Mouse (Mus musculus): ENCODE results near the gene Hist1h2af. TPM values are rescaled to one million over a fixed set of nuclear protein-coding genes. Genes with fewer than 3 reads are reported as not detected.

Gene Hist1h2af
- total RNA-seq, 1 experiment from 2014 or later: 182 TPM

- DNase-seq: no peak
These were observed 43.4 kb downstream of the Hist1h2af start for GRCm38 (mm10) chr13:23576906-23577639.

GRCm38 (mm10) chr13:23577835-23578234, 44.1 kb downstream of the Hist1h2af start:
- DNase-seq: no peak

- DNase-seq: peak; percentile 98
These were observed 47.9 kb downstream of the Hist1h2af start, which contains the start of gene Hist1h4d for GRCm38 (mm10) chr13:23581408-23582218. Gene Hist1h4d, plus strand, starts transcription at chr13:23581598.

- DNase-seq: no peak
These were observed 48.7 kb downstream of the Hist1h2af start for GRCm38 (mm10) chr13:23582219-23583056.

GRCm38 (mm10) chr13:23583387-23584068, 49.8 kb downstream of the Hist1h2af start:
- DNase-seq: no peak

Small RNAs within 50 kb of the gene (microRNA-seq; reads per million reads assigned to microRNA genes)
- 0 to 0.43 reads per million in 2 experiments for gene Gm44297
- gene Gm44359: 0 reads per million in 2 experiments
- gene Gm44394: 0 to 0.38 reads per million in 2 experiments
- gene n-TStga1: 1.3 to 2.3 reads per million in 2 experiments

Other genes with a start within 250 kb of the Hist1h2af start
- gene Zfp322a, start 164.7 kb upstream of the Hist1h2af start, total RNA-seq (2021): 20.6 and 26.1 TPM in 2 replicates
- gene Abt1, start 110.0 kb upstream of the Hist1h2af start, total RNA-seq (2021): 5.9 and 6.3 TPM in 2 replicates
- 0.19 TPM in 1 of 2 replicates, not detected in the other for gene Btn1a1, start 68.0 kb upstream of the Hist1h2af start, total RNA-seq (2021)
- not detected in 2 replicates for gene Btn2a2, start 45.0 kb upstream of the Hist1h2af start, total RNA-seq (2021)
- 699 and 771 TPM in 2 replicates for gene Hist1h4h, start 2.9 kb upstream of the Hist1h2af start, total RNA-seq (2021)
- gene Hist1h3g, start 1.5 kb downstream of the Hist1h2af start, total RNA-seq (2021): 64.2 and 80.0 TPM in 2 replicates
- 18.0 and 26.2 TPM in 2 replicates for gene Hist1h2bh, start 9.5 kb downstream of the Hist1h2af start, total RNA-seq (2021)
- 72.3 and 84.2 TPM in 2 replicates for gene Hist1h3f, start 10.1 kb downstream of the Hist1h2af start, total RNA-seq (2021)
- 307 and 382 TPM in 2 replicates for gene Hist1h4f, start 17.7 kb downstream of the Hist1h2af start, total RNA-seq (2021)
- gene Hist1h1d, start 19.4 kb downstream of the Hist1h2af start, total RNA-seq (2021): 19.2 and 24.2 TPM in 2 replicates
- 184 TPM in 2 replicates for gene Hist1h3e, start 28.5 kb downstream of the Hist1h2af start, total RNA-seq (2021)
- gene Hist1h2ae, start 37.3 kb downstream of the Hist1h2af start, total RNA-seq (2021): 28.8 and 36.1 TPM in 2 replicates
- gene Hist1h2bg, start 37.5 kb downstream of the Hist1h2af start, total RNA-seq (2021): 288 and 319 TPM in 2 replicates
- 127 and 167 TPM in 2 replicates for gene Hist1h2bf, start 40.3 kb downstream of the Hist1h2af start, total RNA-seq (2021)
- 12.6 and 14.1 TPM in 2 replicates for gene Hist1h2ad, start 40.5 kb downstream of the Hist1h2af start, total RNA-seq (2021)
- 27.2 and 39.2 TPM in 2 replicates for gene Hist1h3d, start 41.9 kb downstream of the Hist1h2af start, total RNA-seq (2021)
- gene Hist1h4d, start 47.7 kb downstream of the Hist1h2af start, total RNA-seq (2021): 250 and 265 TPM in 2 replicates
- gene Hist1h2be, start 87.2 kb downstream of the Hist1h2af start, total RNA-seq (2021): 22.3 and 25.1 TPM in 2 replicates
- gene Hist1h1e, start 88.7 kb downstream of the Hist1h2af start, total RNA-seq (2021): 139 and 157 TPM in 2 replicates
- gene Hist1h2ac, start 150.0 kb downstream of the Hist1h2af start, total RNA-seq (2021): 6.6 and 8.0 TPM in 2 replicates
- 84.6 and 133 TPM in 2 replicates for gene Hist1h2bc, start 150.3 kb downstream of the Hist1h2af start, total RNA-seq (2021)
- 0.37 and 0.83 TPM in 2 replicates for gene Hist1h1t, start 161.9 kb downstream of the Hist1h2af start, total RNA-seq (2021)
- gene Hist1h4c, start 164.5 kb downstream of the Hist1h2af start, total RNA-seq (2021): 161 and 165 TPM in 2 replicates
- 29.0 and 39.1 TPM in 2 replicates for gene Hfe, start 176.9 kb downstream of the Hist1h2af start, total RNA-seq (2021)
- 300 and 304 TPM in 2 replicates for gene Hist1h1c, start 204.9 kb downstream of the Hist1h2af start, total RNA-seq (2021)
- 82.5 and 109 TPM in 2 replicates for gene Hist1h3c, start 211.7 kb downstream of the Hist1h2af start, total RNA-seq (2021)
- gene Hist1h2bb, start 212.8 kb downstream of the Hist1h2af start, total RNA-seq (2021): 125 and 171 TPM in 2 replicates
- 157 and 198 TPM in 2 replicates for gene Hist1h2ab, start 217.2 kb downstream of the Hist1h2af start, total RNA-seq (2021)
- 247 and 351 TPM in 2 replicates for gene Hist1h3b, start 218.4 kb downstream of the Hist1h2af start, total RNA-seq (2021)
- gene Hist1h4b, start 223.1 kb downstream of the Hist1h2af start, total RNA-seq (2021): 217 and 308 TPM in 2 replicates
- gene Hist1h4a, start 227.3 kb downstream of the Hist1h2af start, total RNA-seq (2021): 164 and 198 TPM in 2 replicates
- 183 and 216 TPM in 2 replicates for gene Hist1h3a, start 228.5 kb downstream of the Hist1h2af start, total RNA-seq (2021)
- 172 and 219 TPM in 2 replicates for gene Hist1h1a, start 229.8 kb downstream of the Hist1h2af start, total RNA-seq (2021)
- not detected in 2 replicates for gene Trim38, start 236.0 kb downstream of the Hist1h2af start, total RNA-seq (2021)

Measured in adrenal gland, postnatal 14 days (tissue).